In genomic region chr2:131130849-131131248, GRCm38 (mm10) we compare ENCODE assay signal across 25 mouse cellular contexts. TPM values are rescaled to one million over a fixed set of nuclear protein-coding genes. Genes with fewer than 3 reads are reported as not detected.
DNase-seq lines count a peak whose midpoint lies in the region; ATAC-seq and TF ChIP-seq lines count a peak whose summit lies in the region.
"Had no signal": no experiment of that assay in that cellular context is flagged by ENCODE, and none has a peak within 500 bp of the region (broad histone marks: within the 10 kb centered on the region; RNA-seq: fewer than 3 reads in every experiment).

No protein-coding gene starts in this region.

- no peaks in the 10 kb centered on the region for H3K27me3 ChIP-seq in heart, embryonic 13.5 days (replicated peaks)
- H3K27me3 ChIP-seq in liver, embryonic 14.5 days (ENCODE audit: control insufficient read depth, insufficient read depth, low read length), result no peaks in the 10 kb centered on the region
- H3K27me3 ChIP-seq in liver, embryonic 15.5 days, result 0 out of 2 replicates have a peak, but pooled peaks cover under 1% of the 10 kb centered on the region
- H3K27me3 ChIP-seq: hindbrain, embryonic 12.5 days had no signal

- no peak for ATAC-seq in heart, embryonic 13.5 days (ENCODE audit: extremely low read depth, insufficient number of reproducible peaks, low FRiP score, low TSS enrichment)
- no peak for ATAC-seq in liver, embryonic 14.5 days (ENCODE audit: insufficient read depth)
- ATAC-seq in liver, embryonic 15.5 days (ENCODE audit: insufficient read depth), result no peak
- ATAC-seq: CD4-positive, CD25-positive, alpha-beta regulatory T cell, adult 4 months; forebrain, embryonic 14.5 days; hindbrain, embryonic 16.5 days; inflammation-experienced regulatory T-cells, adult 6 months had no signal

- peaks cover 11% of the 10 kb centered on the region; the same call in 1 of the 2 replicates for H3K36me3 ChIP-seq in heart, embryonic 13.5 days
- no peaks in the 10 kb centered on the region for H3K36me3 ChIP-seq in liver, embryonic 14.5 days (replicated peaks; ENCODE audit: control insufficient read depth, insufficient read depth, low read depth)
- no peaks in the 10 kb centered on the region for H3K36me3 ChIP-seq in liver, embryonic 15.5 days (replicated peaks)
- H3K36me3 ChIP-seq: heart, embryonic 12.5 days; hindbrain, embryonic 12.5 days had no signal

- no peaks in the 10 kb centered on the region for H3K9me3 ChIP-seq in heart, embryonic 13.5 days
- H3K9me3 ChIP-seq in liver, embryonic 14.5 days (ENCODE audit: control insufficient read depth, low read length), result no peaks in the 10 kb centered on the region
- no peaks in the 10 kb centered on the region for H3K9me3 ChIP-seq in liver, embryonic 15.5 days (replicated peaks)
- H3K9me3 ChIP-seq: embryonic facial prominence, embryonic 10.5 days; G1E; heart, embryonic 12.5 days; hindbrain, embryonic 12.5 days had no signal

- no peak for DNase-seq in gastrocnemius, adult 2 months
- DNase-seq in gastrocnemius, postnatal 25 days, result no peak
- DNase-seq in heart, postnatal 25 days (ENCODE audit: low spot score), result no peak
- no peak for DNase-seq in liver, embryonic 14.5 days (ENCODE audit: low read depth in 3 of 3, low spot score in 3 of 3)
- DNase-seq in liver, result no peak
- DNase-seq: adrenal gland, adult 8-10 months; adrenal gland, postnatal 36 days; B cell, adult 2 months; cerebellum, adult 2 months; cerebellum, postnatal 10 days; heart, postnatal 4 days had no signal

- TF ChIP-seq CTCF in gastrocnemius, adult 2 months (IDR thresholded peaks at IDR 0.05), result no peak
- TF ChIP-seq CTCF in liver, embryonic 14.5 days (IDR thresholded peaks at IDR 0.05; ENCODE audit: low read depth), result no peak

- 84% methylated on average over 2 of the region's 2 CpGs for WGBS in heart, embryonic 13.5 days
- WGBS in liver, embryonic 14.5 days (ENCODE audit: insufficient replicate concordance), result 75% methylated on average over 2 of the region's 2 CpGs
- 76% methylated on average over 2 of the region's 2 CpGs for WGBS in liver, embryonic 15.5 days (ENCODE audit: insufficient replicate concordance)

- no peak for TF ChIP-seq EP300 in liver, embryonic 14.5 days (IDR thresholded peaks at IDR 0.05; ENCODE audit: low read depth)

- peaks cover 79% of the 10 kb centered on the region for H3K4me1 ChIP-seq in heart, embryonic 13.5 days
- H3K4me1 ChIP-seq in liver, embryonic 14.5 days (replicated peaks; ENCODE audit: control insufficient read depth in 2 of 2, insufficient read depth in 2 of 2, low read length in 1 of 2), result peaks cover 68 to 75% of the 10 kb centered on the region in 2 experiments
- peaks cover 85% of the 10 kb centered on the region for H3K4me1 ChIP-seq in liver, embryonic 15.5 days (replicated peaks)

- peak overlapping the region; percentile 13; the same call in 1 of the 2 replicates for H3K4me3 ChIP-seq in gastrocnemius, adult 2 months
- H3K4me3 ChIP-seq in heart, embryonic 13.5 days, result no peak overlapping the region
- no peak overlapping the region for H3K4me3 ChIP-seq in liver, embryonic 14.5 days (ENCODE audit: insufficient read depth in 1 of 2, low read depth in 2 of 2, low read length in 2 of 2)
- no peak overlapping the region for H3K4me3 ChIP-seq in liver, embryonic 15.5 days (replicated peaks)
- H3K4me3 ChIP-seq: embryonic facial prominence, embryonic 10.5 days; heart, embryonic 12.5 days; hindbrain, embryonic 12.5 days had no signal

- H3K4me2 ChIP-seq in heart, embryonic 13.5 days, result 0 out of 2 replicates have a peak overlapping the region, but pooled peaks have one; percentile 4
- H3K4me2 ChIP-seq in liver, embryonic 14.5 days (ENCODE audit: low read depth), result no peak overlapping the region
- no peak overlapping the region for H3K4me2 ChIP-seq in liver, embryonic 15.5 days
- H3K4me2 ChIP-seq: heart, embryonic 12.5 days; hindbrain, embryonic 12.5 days had no signal

- intact Hi-C loops in gastrocnemius, adult 2 months (cut with DNase I), result no loop called here
- intact Hi-C loops in heart, postnatal 25 days (cut with DNase I), result no loop called here

- H3K9ac ChIP-seq in heart, embryonic 13.5 days, result no peak overlapping the region
- peak overlapping the region; percentile 7; the same call in 1 of the 2 replicates for H3K9ac ChIP-seq in liver, embryonic 14.5 days (replicated peaks)
- H3K9ac ChIP-seq in liver, embryonic 15.5 days, result no peak overlapping the region
- H3K9ac ChIP-seq: heart, embryonic 12.5 days; hindbrain, embryonic 12.5 days had no signal

- H3K27ac ChIP-seq in gastrocnemius, adult 2 months, result peak overlapping the region; percentile 72
- H3K27ac ChIP-seq in heart, embryonic 13.5 days (replicated peaks), result no peak overlapping the region
- no peak overlapping the region for H3K27ac ChIP-seq in liver, embryonic 14.5 days
- peak overlapping the region; percentile 63 for H3K27ac ChIP-seq in liver, embryonic 15.5 days (replicated peaks)
- H3K27ac ChIP-seq: embryonic facial prominence, embryonic 10.5 days; hindbrain, embryonic 12.5 days had no signal

RNA-seq across cellular contexts. Expression of gene Gm11037, which starts 2.4 kb away (rescaled TPM):
- total RNA-seq in gastrocnemius, adult 2 months (2021), result not detected
- not detected for total RNA-seq in gastrocnemius, postnatal 25 days (2021)
- not detected in 2 replicates for polyA plus RNA-seq in heart, embryonic 13.5 days (2015; fragmentation: Nextera tagmentation; extraction: Ambion mirVana)
- total RNA-seq in heart, postnatal 25 days (2021), result not detected
- not detected in 2 replicates for polyA plus RNA-seq in liver, embryonic 14.5 days (2012; rRNA removed)
- not detected in 2 replicates for polyA plus RNA-seq in liver, embryonic 14.5 days (2014; fragmentation: Nextera tagmentation; extraction: Ambion mirVana)
- not detected in 2 replicates for polyA plus RNA-seq in liver, embryonic 15.5 days (2015; fragmentation: Nextera tagmentation; extraction: Ambion mirVana)
- total RNA-seq: adrenal gland, adult 8-10 months; adrenal gland, postnatal 36 days; G1E; gastrocnemius, adult 8-10 months; granulocyte monocyte progenitor cell, adult 5-6 weeks; heart, postnatal 4 days had no signal
- polyA plus RNA-seq: CD4-positive, CD25-positive, alpha-beta regulatory T cell, adult 4 months; cerebellum, adult 2 months; embryonic facial prominence, embryonic 10.5 days; embryonic facial prominence, embryonic 14.5 days; forebrain, embryonic 14.5 days; G1E; heart, embryonic 12.5 days; heart, postnatal 0 days; hindbrain, embryonic 12.5 days; hindbrain, embryonic 16.5 days; inflammation-experienced regulatory T-cells, adult 6 months had no signal

RNA-seq across cellular contexts. Expression of gene Hspa12b, which starts 3.8 kb away (rescaled TPM):
- 10 to 100 TPM; 11.7 to 14.8 TPM for total RNA-seq in gastrocnemius, adult 2 months (2021)
- 10 to 100 TPM; 14.5 to 16.6 TPM for total RNA-seq in gastrocnemius, postnatal 25 days (2021)
- polyA plus RNA-seq in heart, embryonic 13.5 days (2015; fragmentation: Nextera tagmentation; extraction: Ambion mirVana), result 8.1 and 8.4 TPM in 2 replicates
- 10 to 100 TPM; 32.5 to 43.1 TPM for total RNA-seq in heart, postnatal 25 days (2021)
- 1.6 and 2.1 TPM in 2 replicates for polyA plus RNA-seq in liver, embryonic 14.5 days (2012; rRNA removed)
- 0.71 and 0.76 TPM in 2 replicates for polyA plus RNA-seq in liver, embryonic 14.5 days (2014; fragmentation: Nextera tagmentation; extraction: Ambion mirVana)
- polyA plus RNA-seq in liver, embryonic 15.5 days (2015; fragmentation: Nextera tagmentation; extraction: Ambion mirVana), result 1.8 and 1.9 TPM in 2 replicates
- total RNA-seq: granulocyte monocyte progenitor cell, adult 5-6 weeks had no signal
- polyA plus RNA-seq: CD4-positive, CD25-positive, alpha-beta regulatory T cell, adult 4 months had no signal

RNA-seq across cellular contexts. Expression of gene 1700037H04Rik, which starts 29.0 kb away (rescaled TPM):
- total RNA-seq in gastrocnemius, adult 2 months (2021), result 1 to 10 TPM; 3.6 to 4.5 TPM
- 1 to 10 TPM; 3.3 to 6.6 TPM for total RNA-seq in gastrocnemius, postnatal 25 days (2021)
- polyA plus RNA-seq in heart, embryonic 13.5 days (2015; fragmentation: Nextera tagmentation; extraction: Ambion mirVana), result 69.0 and 71.4 TPM in 2 replicates
- 10 to 100 TPM; 11.5 to 12.2 TPM for total RNA-seq in heart, postnatal 25 days (2021)
- polyA plus RNA-seq in liver, embryonic 14.5 days (2012; rRNA removed), result 105 and 125 TPM in 2 replicates
- 129 and 153 TPM in 2 replicates for polyA plus RNA-seq in liver, embryonic 14.5 days (2014; fragmentation: Nextera tagmentation; extraction: Ambion mirVana)
- polyA plus RNA-seq in liver, embryonic 15.5 days (2015; fragmentation: Nextera tagmentation; extraction: Ambion mirVana), result 135 and 147 TPM in 2 replicates

RNA-seq across cellular contexts. Expression of gene Siglec1, which starts 44.3 kb away (rescaled TPM):
- total RNA-seq in gastrocnemius, adult 2 months (2021), result under 1 TPM; 0.36 to 0.39 TPM
- 1 to 10 TPM in 1 of 2 experiments, under 1 TPM in 1; 0.64 to 1.2 TPM for total RNA-seq in gastrocnemius, postnatal 25 days (2021)
- polyA plus RNA-seq in heart, embryonic 13.5 days (2015; fragmentation: Nextera tagmentation; extraction: Ambion mirVana), result 0.31 and 0.33 TPM in 2 replicates
- total RNA-seq in heart, postnatal 25 days (2021), result 1 to 10 TPM; 1.6 to 2.2 TPM
- 0.93 and 1.0 TPM in 2 replicates for polyA plus RNA-seq in liver, embryonic 14.5 days (2012; rRNA removed)
- polyA plus RNA-seq in liver, embryonic 14.5 days (2014; fragmentation: Nextera tagmentation; extraction: Ambion mirVana), result 0.70 and 0.78 TPM in 2 replicates
- 1.5 and 1.7 TPM in 2 replicates for polyA plus RNA-seq in liver, embryonic 15.5 days (2015; fragmentation: Nextera tagmentation; extraction: Ambion mirVana)
- total RNA-seq: granulocyte monocyte progenitor cell, adult 5-6 weeks had no signal
- polyA plus RNA-seq: CD4-positive, CD25-positive, alpha-beta regulatory T cell, adult 4 months; G1E; inflammation-experienced regulatory T-cells, adult 6 months had no signal

RNA-seq across cellular contexts. Expression of gene Cenpb, which starts 49.0 kb away (rescaled TPM):
- 10 to 100 TPM; 67.7 to 70.1 TPM for total RNA-seq in gastrocnemius, adult 2 months (2021)
- total RNA-seq in gastrocnemius, postnatal 25 days (2021), result 10 to 100 TPM; 58.9 to 61.8 TPM
- 6.8 and 7.0 TPM in 2 replicates for polyA plus RNA-seq in heart, embryonic 13.5 days (2015; fragmentation: Nextera tagmentation; extraction: Ambion mirVana)
- 10 to 100 TPM; 76.6 to 80.9 TPM for total RNA-seq in heart, postnatal 25 days (2021)
- 11.0 and 12.4 TPM in 2 replicates for polyA plus RNA-seq in liver, embryonic 14.5 days (2012; rRNA removed)
- polyA plus RNA-seq in liver, embryonic 14.5 days (2014; fragmentation: Nextera tagmentation; extraction: Ambion mirVana), result 2.7 and 3.0 TPM in 2 replicates
- polyA plus RNA-seq in liver, embryonic 15.5 days (2015; fragmentation: Nextera tagmentation; extraction: Ambion mirVana), result 4.1 and 5.4 TPM in 2 replicates

Comparison
In these comparisons a context has a peak if more than half of its experiments do, and no peak if none do; other contexts are left out.
1. H3K27ac ChIP-seq: peak in gastrocnemius, adult 2 months (single experiment) and liver, embryonic 15.5 days (single experiment); none in heart, embryonic 13.5 days (single experiment) and liver, embryonic 14.5 days (single experiment).